Mouse (Mus musculus) kidney, embryonic 14.5 days (tissue): ENCODE measurements around the gene Wnt2b. TPM values are rescaled to one million over a fixed set of nuclear protein-coding genes. Genes with fewer than 3 reads are reported as not detected.
A peak's percentile ranks its signal among the peaks of the same experiment; 100 is the strongest.

Experiments
- ATAC-seq: fragments of 200-750 bp; cut with Nextera tagmentation; 2 replicates; pipeline ENCODE4 v1.8.0; 2017; ENCODE audit warnings: moderate number of reproducible peaks, mild to moderate bottlenecking, moderate TSS enrichment, moderate library complexity; ENCODE audit not compliant: low FRiP score, low TSS enrichment
- H3K27ac ChIP-seq: fragments of 300-500 bp; sonication (generic); 2 replicates; pipeline ENCODE4 v1.5.1; 2014; ENCODE audit warnings: low read depth, mild to moderate bottlenecking, low read length, moderate library complexity, mixed read lengths
- H3K27me3 ChIP-seq: fragments of 300-500 bp; sonication (generic); 2 replicates; pipeline ENCODE4 v1.6.1; 2014; ENCODE audit warnings: mild to moderate bottlenecking, low read length; ENCODE audit not compliant: control insufficient read depth, insufficient read depth
- H3K36me3 ChIP-seq: fragments of 300-500 bp; sonication (generic); 2 replicates; pipeline ENCODE4 v1.6.1; 2014; ENCODE audit warnings: low read length, mixed read lengths; ENCODE audit not compliant: control insufficient read depth, insufficient read depth
- H3K4me1 ChIP-seq: fragments of 300-500 bp; sonication (generic); 2 replicates; pipeline ENCODE4 v1.6.1; 2014; ENCODE audit warnings: low read length, mixed read lengths; ENCODE audit not compliant: control insufficient read depth, insufficient read depth
- H3K4me2 ChIP-seq: fragments of 300-500 bp; sonication (generic); replicated peaks from 2 replicates; pipeline ENCODE4 v1.6.1; 2014; ENCODE audit warnings: low read depth, mild to moderate bottlenecking, low read length
- H3K4me3 ChIP-seq: fragments of 300-500 bp; sonication (generic); 2 replicates; pipeline ENCODE4 v1.5.1; 2014; ENCODE audit warnings: mild to moderate bottlenecking, low read length
- H3K9ac ChIP-seq: fragments of 300-500 bp; sonication (generic); 2 replicates; pipeline ENCODE4 v1.6.1; 2014; ENCODE audit warnings: low read depth, mild to moderate bottlenecking, low read length, moderate library complexity
- H3K9me3 ChIP-seq: fragments of 300-500 bp; sonication (generic); 2 replicates; pipeline ENCODE4 v1.6.1; 2016; ENCODE audit warnings: low read length; ENCODE audit not compliant: control insufficient read depth
- WGBS: fragments of 180-500 bp; shearing (Covaris S2); extraction: QIAGEN DNeasy Blood & Tissue Kit; methylation state at CpG from one replicate; pipeline ENCODE4 v1.1.7; 2014; 5-methylcytosine and 5-hydroxymethylcytosine counted together
- polyA plus RNA-seq: library from polyadenylated mRNA; unstranded; fragments of >200 nt; fragmentation: Nextera tagmentation; extraction: Ambion mirVana; gene quantifications from 2 replicates; pipeline ENCODE4 v1.2.1, GENCODE M21; 2014

The Wnt2b gene
- polyA plus RNA-seq, 1 experiment from 2014 or later, result 0.62 TPM

DNA sequence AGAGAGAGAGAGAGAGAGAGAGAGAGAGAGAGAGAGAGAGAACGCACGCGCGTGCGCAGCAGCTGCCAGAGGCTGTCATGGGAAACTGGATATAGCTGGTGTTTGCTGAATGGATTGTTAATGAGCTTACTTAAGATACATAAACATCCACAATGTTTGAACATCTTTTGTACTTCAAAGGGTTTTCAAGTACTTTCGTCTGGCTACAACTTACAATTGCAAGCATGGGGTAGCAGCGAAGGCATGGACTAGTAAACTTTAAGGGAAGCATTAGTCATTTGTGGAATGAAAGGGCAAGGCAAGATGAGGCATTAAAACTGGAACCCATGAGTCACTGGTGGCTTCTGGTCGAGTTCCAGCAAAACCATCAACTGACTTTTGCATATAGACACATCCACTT, 38.8 kb upstream of the Wnt2b start:
- H3K27ac ChIP-seq, result no peak overlapping the region
- H3K4me3 ChIP-seq, result no peak overlapping the region
- no peaks in the 10 kb centered on the region for H3K9me3 ChIP-seq
- H3K4me1 ChIP-seq, result peaks cover 5% of the 10 kb centered on the region; the same call in 1 of the 2 replicates
- no peak for ATAC-seq
- WGBS, result 91% methylated on average over 8 of the region's 8 CpGs
- no peak overlapping the region for H3K4me2 ChIP-seq
- no peaks in the 10 kb centered on the region for H3K27me3 ChIP-seq
- no peak overlapping the region for H3K9ac ChIP-seq
- H3K36me3 ChIP-seq, result peaks cover 38% of the 10 kb centered on the region

- H3K36me3 ChIP-seq, result peaks cover 8% of the 10 kb centered on the region
- no peak for ATAC-seq
- peaks cover 10% of the 10 kb centered on the region; the same call in 1 of the 2 replicates for H3K4me1 ChIP-seq
- H3K27me3 ChIP-seq, result no peaks in the 10 kb centered on the region
- H3K4me3 ChIP-seq, result no peak overlapping the region
- no peak overlapping the region for H3K9ac ChIP-seq
- 52% methylated on average over 6 of the region's 6 CpGs for WGBS
- H3K4me2 ChIP-seq, result no peak overlapping the region
- no peaks in the 10 kb centered on the region for H3K9me3 ChIP-seq
- no peak overlapping the region for H3K27ac ChIP-seq
These were observed 35.8 kb upstream of the Wnt2b start for GRCm38 (mm10) chr3:104997563-104997962.

DNA sequence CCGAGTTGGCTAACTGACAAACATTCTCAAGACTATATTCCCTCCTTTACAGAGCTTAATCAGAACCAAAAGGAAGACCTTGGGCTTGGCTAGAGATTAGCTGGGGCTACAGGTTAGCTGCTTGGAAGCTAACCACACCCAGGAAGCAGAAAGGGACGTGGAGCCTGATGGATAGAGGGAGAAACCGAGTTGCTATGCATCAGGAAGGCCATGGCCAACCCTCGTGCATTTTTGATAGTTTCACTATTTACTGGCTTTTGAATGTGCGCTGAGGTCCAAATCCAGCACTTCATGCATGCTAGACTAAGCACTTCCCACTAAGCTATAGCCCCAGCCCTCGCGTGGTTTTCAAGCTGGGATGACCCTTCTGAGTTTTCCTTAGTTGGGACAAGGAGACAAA, 34.0 kb upstream of the Wnt2b start:
- no peak for ATAC-seq
- Histone ChIP-seq H3K9me3 (no peaks in the 10 kb centered on the region), H3K27me3 (no peaks in the 10 kb centered on the region), H3K4me2 (no peak overlapping the region), H3K4me1 (peaks cover 10% of the 10 kb centered on the region; the same call in 1 of the 2 replicates), H3K4me3 (no peak overlapping the region), H3K36me3 (no peaks in the 10 kb centered on the region), H3K9ac (no peak overlapping the region), H3K27ac (no peak overlapping the region)
- WGBS, result 85% methylated on average over 7 of the region's 7 CpGs

DNA sequence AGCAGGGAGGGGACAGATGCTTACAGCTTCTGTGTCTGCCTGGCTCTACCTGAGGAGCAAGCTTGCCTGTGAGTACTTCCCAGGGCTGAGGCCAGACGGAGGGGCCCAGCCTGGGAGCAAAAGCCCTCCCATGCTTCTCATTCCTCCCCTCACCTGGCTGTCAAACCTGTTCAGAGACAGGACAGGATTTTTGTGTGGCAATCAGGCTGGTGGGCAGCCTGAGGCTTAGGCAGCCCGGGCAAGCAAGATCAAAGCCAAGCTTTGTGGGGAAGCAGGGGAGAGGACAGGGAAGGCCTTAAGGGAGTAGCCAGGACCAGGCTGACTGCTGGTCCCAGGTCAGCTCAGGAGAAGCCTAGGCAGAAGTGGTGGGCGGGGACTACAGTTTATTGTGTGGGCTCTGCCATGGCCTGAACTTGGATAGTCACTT, 32.7 kb upstream of the Wnt2b start:
- Histone ChIP-seq H3K4me1 (peaks cover 10% of the 10 kb centered on the region; the same call in 1 of the 2 replicates), H3K36me3 (no peaks in the 10 kb centered on the region)

GRCm38 (mm10) chr3:104993800-104994199, 32.1 kb upstream of the Wnt2b start:
- H3K36me3 ChIP-seq, result no peaks in the 10 kb centered on the region
- no peak overlapping the region for H3K4me3 ChIP-seq
- ATAC-seq, result no peak
- no peaks in the 10 kb centered on the region for H3K27me3 ChIP-seq
- H3K27ac ChIP-seq, result peak overlapping the region; percentile 27; the same call in 1 of the 2 replicates
- H3K9ac ChIP-seq, result no peak overlapping the region
- no peak overlapping the region for H3K4me2 ChIP-seq
- WGBS, result 35% methylated on average over 4 of the region's 4 CpGs
- peaks cover 10% of the 10 kb centered on the region; the same call in 1 of the 2 replicates for H3K4me1 ChIP-seq
- H3K9me3 ChIP-seq, result no peaks in the 10 kb centered on the region

More for the DNA sequence above, 32.7 kb upstream of the Wnt2b start:
- Histone ChIP-seq H3K27ac (peak overlapping the region; percentile 27; the same call in 1 of the 2 replicates), H3K4me2 (no peak overlapping the region), H3K4me3 (no peak overlapping the region), H3K9me3 (no peaks in the 10 kb centered on the region), H3K9ac (no peak overlapping the region), H3K27me3 (no peaks in the 10 kb centered on the region)
- WGBS, result 32% methylated on average over 3 of the region's 3 CpGs
- ATAC-seq, result 0 out of 2 replicates have a peak, but pooled peaks have one; percentile 40

DNA sequence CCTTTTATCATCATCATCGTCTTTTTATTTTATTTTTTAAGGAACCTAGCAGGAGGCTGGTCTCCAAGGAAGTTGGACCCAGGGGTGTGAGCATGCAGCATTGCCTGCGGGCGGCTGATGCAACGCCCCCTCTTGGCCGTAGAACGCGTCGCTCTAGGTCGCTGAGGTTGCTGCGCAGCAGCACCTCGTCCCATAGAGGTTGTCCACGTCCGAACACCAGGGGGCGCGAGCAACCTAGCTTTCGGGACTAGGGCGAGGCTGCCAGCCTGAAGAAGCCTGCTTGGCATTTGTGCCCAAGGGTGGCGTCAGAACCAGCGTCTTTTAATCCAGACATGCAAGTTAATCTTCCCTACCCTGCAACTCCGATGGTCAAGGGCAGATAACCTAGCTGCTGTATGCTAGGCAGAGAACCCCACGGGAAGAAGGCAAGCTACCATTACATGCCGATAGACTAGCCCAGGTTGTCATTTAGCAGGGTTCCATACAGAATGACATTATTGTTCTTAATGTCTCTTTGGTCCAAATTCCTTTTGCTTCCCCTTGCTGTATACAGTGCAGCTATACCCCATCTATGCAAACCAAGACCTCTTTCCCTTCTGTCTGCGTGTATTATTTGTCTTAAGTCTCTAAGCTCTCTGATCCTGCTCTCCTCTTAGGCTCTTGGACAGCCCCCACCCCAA, 31.1 kb upstream of the Wnt2b start:
- H3K9ac ChIP-seq, result no peak overlapping the region
- no peak overlapping the region for H3K4me3 ChIP-seq
- H3K27ac ChIP-seq, result no peak overlapping the region
- H3K9me3 ChIP-seq, result no peaks in the 10 kb centered on the region
- H3K4me1 ChIP-seq, result peaks cover 10% of the 10 kb centered on the region; the same call in 1 of the 2 replicates
- ATAC-seq, result peak; percentile 82
- no peaks in the 10 kb centered on the region for H3K27me3 ChIP-seq
- H3K4me2 ChIP-seq, result no peak overlapping the region; the same call in 1 of the 2 replicates
- no peaks in the 10 kb centered on the region for H3K36me3 ChIP-seq
- 12% methylated on average over 23 of the region's 23 CpGs for WGBS

DNA sequence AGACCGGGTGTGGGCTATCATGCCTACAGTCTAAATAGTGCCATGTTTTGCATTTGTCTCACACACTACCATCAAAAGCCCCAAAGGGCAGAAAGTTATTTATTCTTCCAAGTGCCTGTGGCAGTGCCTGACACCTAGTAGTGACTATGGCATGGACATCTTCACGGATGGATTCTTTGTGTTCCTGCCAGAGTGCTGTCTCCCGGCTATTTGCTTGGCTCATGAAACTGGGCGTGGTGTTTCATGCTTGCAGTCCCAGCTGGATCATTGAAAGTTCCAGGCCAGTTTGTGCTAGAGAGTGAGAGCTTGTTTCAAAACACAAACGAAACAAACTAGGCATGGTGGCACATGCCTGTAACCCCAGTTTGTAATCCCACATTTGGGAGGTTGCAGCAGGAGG, 30.0 kb upstream of the Wnt2b start:
- ATAC-seq, result no peak
- H3K4me3 ChIP-seq, result no peak overlapping the region
- no peak overlapping the region for H3K9ac ChIP-seq
- H3K9me3 ChIP-seq, result no peaks in the 10 kb centered on the region
- H3K27ac ChIP-seq, result no peak overlapping the region
- H3K4me2 ChIP-seq, result no peak overlapping the region
- H3K27me3 ChIP-seq, result no peaks in the 10 kb centered on the region
- 71% methylated on average over 5 of the region's 5 CpGs for WGBS
- H3K4me1 ChIP-seq, result 0 out of 2 replicates have a peak, but pooled peaks cover 5% of the 10 kb centered on the region
- H3K36me3 ChIP-seq, result no peaks in the 10 kb centered on the region

DNA sequence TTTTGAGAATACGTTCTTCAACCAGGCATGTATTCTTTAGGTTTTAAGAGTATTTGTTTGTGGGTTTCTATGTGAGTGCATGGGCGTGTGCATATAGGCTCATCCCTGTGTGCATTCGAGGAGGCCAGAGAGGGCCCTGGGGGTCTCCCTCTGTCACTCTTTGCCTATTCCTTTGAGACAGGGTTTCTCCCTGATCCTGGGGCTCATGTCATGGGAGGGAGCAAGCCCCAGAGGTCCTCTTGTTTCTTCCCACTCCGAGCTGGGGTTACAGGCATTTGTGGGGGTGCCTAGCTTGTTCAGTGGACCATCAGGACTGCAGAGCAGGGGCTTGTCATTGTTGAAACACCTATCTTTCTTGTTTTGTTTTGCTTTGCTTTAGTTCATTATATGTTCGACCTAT, 26.2 kb upstream of the Wnt2b start:
- 66% methylated on average over 5 of the region's 5 CpGs for WGBS
- Histone ChIP-seq H3K27me3 (no peaks in the 10 kb centered on the region), H3K9me3 (no peaks in the 10 kb centered on the region), H3K27ac (no peak overlapping the region), H3K36me3 (no peaks in the 10 kb centered on the region), H3K9ac (no peak overlapping the region), H3K4me3 (no peak overlapping the region), H3K4me2 (no peak overlapping the region), H3K4me1 (no peaks in the 10 kb centered on the region)
- no peak for ATAC-seq

DNA sequence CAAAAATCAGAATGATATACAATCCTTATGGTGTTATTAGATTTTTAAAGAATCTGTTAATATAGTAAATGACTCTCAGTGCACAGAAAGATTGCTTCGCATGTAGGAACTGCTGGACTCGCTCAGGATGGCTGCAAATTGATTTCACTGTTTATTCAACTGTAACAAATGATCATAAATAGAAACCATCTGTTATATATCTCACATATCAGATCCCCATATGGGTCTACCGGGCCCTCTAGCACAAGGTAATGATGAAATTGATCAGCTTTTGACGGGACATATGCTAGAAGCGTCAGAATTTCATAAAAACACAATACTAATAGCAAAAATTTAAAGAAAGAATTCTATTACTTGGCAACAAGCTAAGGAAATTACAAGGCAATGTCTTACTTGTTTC, 18.0 kb upstream of the Wnt2b start:
- Histone ChIP-seq H3K4me2 (no peak overlapping the region), H3K4me1 (no peaks in the 10 kb centered on the region), H3K36me3 (no peaks in the 10 kb centered on the region), H3K27me3 (no peaks in the 10 kb centered on the region), H3K9me3 (no peaks in the 10 kb centered on the region), H3K27ac (no peak overlapping the region), H3K9ac (no peak overlapping the region), H3K4me3 (no peak overlapping the region)
- WGBS, result 84% methylated on average over 5 of the region's 5 CpGs
- ATAC-seq, result no peak
